Mouse (Mus musculus) brain, embryonic 14.5 days (tissue): Measurements from ENCODE around the gene Il17re.

Experiments used
- CTCF ChIP-seq: fragments of 200-500 bp; IDR thresholded peaks from 2 replicates; pipeline ENCODE4 v1.5.1; 2012; ENCODE audit warnings: inconsistent platforms, mild to moderate bottlenecking, moderate library complexity, borderline replicate concordance; ENCODE audit not compliant: insufficient read depth, insufficient read length; ENCODE audit errors: extremely low read depth
- POLR2A ChIP-seq: fragments of 200-500 bp; IDR thresholded peaks from 2 replicates; pipeline ENCODE4 v1.6.1; 2012; ENCODE audit warnings: mild to moderate bottlenecking, inconsistent platforms, borderline replicate concordance; ENCODE audit not compliant: poor library complexity, insufficient read depth, insufficient read length, severe bottlenecking; ENCODE audit errors: extremely low read depth

- TF ChIP-seq POLR2A (no peak), CTCF (no peak)
Observed at GRCm38 (mm10) chr6:113426696-113427095, 31.6 kb upstream of the Il17re start.
